Mouse (Mus musculus): ENCODE results near the gene Osm. TPM values are rescaled to one million over a fixed set of nuclear protein-coding genes. Genes with fewer than 3 reads are reported as not detected.

The Osm gene
- polyA plus RNA-seq, 1 experiment from 2014 or later: not detected

GRCm38 (mm10) chr11:4202995-4203704 is 33.1 kb upstream of the Osm start:
- no peak overlapping the region for H3K9ac ChIP-seq
- H3K36me3 ChIP-seq: peaks cover 16% of the 10 kb centered on the region
- no peak for ATAC-seq (ENCODE audit: insufficient number of reproducible peaks, insufficient read depth, low FRiP score, low TSS enrichment)
- no peaks in the 10 kb centered on the region for H3K9me3 ChIP-seq
- H3K27ac ChIP-seq: no peak overlapping the region
- H3K4me2 ChIP-seq (replicated peaks): no peak overlapping the region
- H3K4me1 ChIP-seq: peaks cover 9% of the 10 kb centered on the region
- 81% methylated on average over 12 of the region's 12 CpGs for WGBS
- H3K4me3 ChIP-seq: no peak overlapping the region
- no peaks in the 10 kb centered on the region for H3K27me3 ChIP-seq

DNA sequence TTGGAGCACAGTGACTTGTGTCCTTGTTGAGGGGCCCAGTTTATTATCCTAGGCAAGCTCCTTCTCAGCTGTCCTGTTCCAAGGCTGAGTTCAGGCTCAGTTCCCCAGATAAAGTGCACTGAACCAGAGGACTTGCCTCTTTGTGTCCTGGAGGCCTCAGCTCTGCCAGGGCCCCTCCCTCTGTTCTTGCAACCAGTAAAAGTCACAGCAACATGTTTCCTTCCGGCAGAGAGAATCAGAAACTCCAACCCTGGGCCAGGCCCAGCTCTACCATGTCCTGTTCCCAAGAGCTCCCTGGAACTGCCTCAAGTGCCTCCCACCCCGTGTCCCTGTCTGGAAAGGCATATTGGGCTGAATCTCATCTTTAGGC is 32.5 kb upstream of the Osm start:
- peaks cover 9% of the 10 kb centered on the region for H3K4me1 ChIP-seq
- H3K4me2 ChIP-seq (replicated peaks): no peak overlapping the region
- ATAC-seq (ENCODE audit: insufficient number of reproducible peaks, insufficient read depth, low FRiP score, low TSS enrichment): no peak
- no peak overlapping the region for H3K4me3 ChIP-seq
- H3K27ac ChIP-seq: no peak overlapping the region
- H3K36me3 ChIP-seq: peaks cover 22% of the 10 kb centered on the region
- H3K9ac ChIP-seq: no peak overlapping the region
- H3K9me3 ChIP-seq: no peaks in the 10 kb centered on the region
- WGBS: 66% methylated on average over 2 of the region's 2 CpGs
- no peaks in the 10 kb centered on the region for H3K27me3 ChIP-seq

DNA sequence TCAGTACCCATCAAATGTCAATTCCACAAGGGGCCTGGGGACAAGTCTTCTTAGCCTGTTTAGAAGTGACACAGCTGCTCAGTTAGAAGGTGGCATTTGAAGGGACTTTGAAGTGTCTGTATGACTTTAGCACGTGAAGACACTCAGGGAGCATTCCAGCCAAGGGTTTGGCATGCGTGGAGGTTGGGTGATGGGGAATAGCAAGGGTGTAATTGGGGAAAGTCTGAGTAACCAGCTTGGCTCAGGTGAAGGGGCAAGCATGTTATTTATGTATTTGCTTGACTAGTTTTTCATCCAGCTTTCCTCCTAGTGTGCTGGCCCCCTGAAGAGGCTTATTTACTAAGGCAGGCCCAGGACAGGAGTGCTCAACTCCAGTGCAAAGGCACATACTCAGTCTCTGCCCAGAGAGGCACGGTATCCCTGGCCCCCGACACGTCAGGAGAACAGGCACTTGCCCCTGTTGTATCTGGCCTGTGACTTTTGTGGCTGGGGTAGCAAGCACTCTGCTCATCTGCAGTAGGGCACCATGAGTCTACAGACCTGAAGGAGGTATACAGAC is 31.0 kb upstream of the Osm start:
- no peak overlapping the region for H3K9ac ChIP-seq
- WGBS: 87% methylated on average over 5 of the region's 5 CpGs
- no peaks in the 10 kb centered on the region for H3K9me3 ChIP-seq
- H3K4me3 ChIP-seq: no peak overlapping the region
- no peaks in the 10 kb centered on the region for H3K27me3 ChIP-seq
- H3K4me2 ChIP-seq (replicated peaks): no peak overlapping the region
- H3K4me1 ChIP-seq: 0 out of 2 replicates have a peak, but pooled peaks cover 4% of the 10 kb centered on the region
- H3K27ac ChIP-seq: no peak overlapping the region
- peaks cover 36% of the 10 kb centered on the region for H3K36me3 ChIP-seq
- ATAC-seq (ENCODE audit: insufficient number of reproducible peaks, insufficient read depth, low FRiP score, low TSS enrichment): no peak

- H3K9ac ChIP-seq: no peak overlapping the region
- H3K9me3 ChIP-seq: no peaks in the 10 kb centered on the region
- 88% methylated on average over 7 of the region's 7 CpGs for WGBS
- H3K27ac ChIP-seq: no peak overlapping the region
- H3K36me3 ChIP-seq: peaks cover 41% of the 10 kb centered on the region
- no peaks in the 10 kb centered on the region for H3K27me3 ChIP-seq
- H3K4me1 ChIP-seq: 0 out of 2 replicates have a peak, but pooled peaks cover 4% of the 10 kb centered on the region
- H3K4me3 ChIP-seq: no peak overlapping the region
- H3K4me2 ChIP-seq (replicated peaks): no peak overlapping the region
- no peak for ATAC-seq (ENCODE audit: insufficient number of reproducible peaks, insufficient read depth, low FRiP score, low TSS enrichment)
These were observed 30.3 kb upstream of the Osm start for GRCm38 (mm10) chr11:4205951-4206350.

DNA sequence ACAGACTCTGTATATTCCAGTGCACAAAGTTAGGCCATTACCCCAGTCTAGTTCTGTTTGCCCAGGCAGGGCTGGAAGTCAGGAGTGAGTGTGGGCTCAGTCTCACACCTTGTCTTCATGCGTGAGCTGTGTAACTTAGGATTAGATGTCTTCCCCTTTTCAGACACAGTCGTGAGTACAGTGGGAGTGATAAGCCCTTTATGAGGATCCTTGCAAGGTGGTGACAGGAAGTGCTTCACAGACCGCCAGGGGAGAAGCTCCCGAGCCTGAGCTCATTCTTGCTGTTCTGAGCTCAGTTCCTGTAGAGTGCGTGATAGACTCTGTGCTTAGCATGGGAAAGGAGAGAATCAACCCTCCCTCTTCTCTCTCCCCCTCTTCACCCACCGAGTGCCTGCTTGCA is 29.7 kb upstream of the Osm start:
- ATAC-seq (ENCODE audit: insufficient number of reproducible peaks, insufficient read depth, low FRiP score, low TSS enrichment): no peak
- no peak overlapping the region for H3K27ac ChIP-seq
- H3K4me1 ChIP-seq: 0 out of 2 replicates have a peak, but pooled peaks cover 4% of the 10 kb centered on the region
- H3K36me3 ChIP-seq: peaks cover 44% of the 10 kb centered on the region
- WGBS: 74% methylated on average over 6 of the region's 6 CpGs
- H3K27me3 ChIP-seq: no peaks in the 10 kb centered on the region
- H3K4me2 ChIP-seq (replicated peaks): no peak overlapping the region
- no peak overlapping the region for H3K9ac ChIP-seq
- no peak overlapping the region for H3K4me3 ChIP-seq
- no peaks in the 10 kb centered on the region for H3K9me3 ChIP-seq

DNA sequence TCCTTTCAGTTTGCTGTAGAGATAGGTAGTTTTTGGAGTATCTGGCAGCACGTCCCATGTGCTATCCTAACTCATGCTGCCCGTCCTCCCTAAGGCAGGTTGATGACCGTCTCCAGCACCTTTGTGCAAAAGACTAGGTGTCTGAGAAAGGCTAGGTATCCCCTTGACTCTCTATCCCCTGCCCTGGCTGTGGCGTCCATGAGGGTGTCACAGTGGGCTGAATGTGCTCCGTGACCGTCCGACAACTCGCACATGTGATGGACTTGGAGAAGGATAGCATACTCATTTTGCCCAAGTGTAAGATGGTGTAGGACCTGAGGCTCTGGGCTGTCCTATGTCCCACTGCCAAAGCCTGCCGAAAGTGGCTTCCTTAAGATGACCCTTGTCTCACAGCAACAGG is 28.6 kb upstream of the Osm start:
- H3K9ac ChIP-seq: no peak overlapping the region

DNA sequence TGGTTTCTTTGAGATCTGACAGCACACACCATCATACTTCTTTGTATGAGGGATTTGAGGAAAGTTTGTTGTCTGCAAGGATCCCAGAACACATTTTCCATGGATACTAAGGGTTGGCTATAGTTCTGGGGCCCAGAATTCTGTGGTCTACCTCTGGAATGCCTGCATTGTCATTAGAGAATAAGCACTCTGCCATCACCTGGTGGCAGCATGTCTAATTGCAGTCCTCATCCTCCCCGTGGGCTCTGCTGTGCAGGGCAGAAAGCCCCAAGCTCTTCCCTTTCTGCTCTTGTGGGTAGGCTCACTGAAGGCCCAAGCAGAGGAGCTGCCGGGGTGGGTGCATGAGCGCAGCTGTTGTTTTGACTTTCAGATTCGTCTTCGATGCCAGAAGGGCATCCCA is 26.7 kb upstream of the Osm start:
- H3K4me2 ChIP-seq (replicated peaks): no peak overlapping the region
- H3K4me3 ChIP-seq: no peak overlapping the region
- 78% methylated on average over 5 of the region's 5 CpGs for WGBS
- no peaks in the 10 kb centered on the region for H3K27me3 ChIP-seq
- H3K9me3 ChIP-seq: no peaks in the 10 kb centered on the region
- no peaks in the 10 kb centered on the region for H3K4me1 ChIP-seq
- peaks cover 69% of the 10 kb centered on the region for H3K36me3 ChIP-seq
- H3K9ac ChIP-seq: no peak overlapping the region
- ATAC-seq (ENCODE audit: insufficient number of reproducible peaks, insufficient read depth, low FRiP score, low TSS enrichment): no peak
- no peak overlapping the region for H3K27ac ChIP-seq

More for the DNA sequence above, 28.6 kb upstream of the Osm start:
- 89% methylated on average over 9 of the region's 9 CpGs for WGBS
- Histone ChIP-seq H3K4me1 (no peaks in the 10 kb centered on the region), H3K36me3 (peaks cover 52% of the 10 kb centered on the region), H3K4me2 (replicated peaks) (no peak overlapping the region), H3K27ac (no peak overlapping the region), H3K27me3 (no peaks in the 10 kb centered on the region), H3K9me3 (no peaks in the 10 kb centered on the region), H3K4me3 (no peak overlapping the region)
- ATAC-seq (ENCODE audit: insufficient number of reproducible peaks, insufficient read depth, low FRiP score, low TSS enrichment): no peak

GRCm38 (mm10) chr11:4210786-4211185 is 25.4 kb upstream of the Osm start:
- no peak for ATAC-seq (ENCODE audit: insufficient number of reproducible peaks, insufficient read depth, low FRiP score, low TSS enrichment)
- 85% methylated on average over 1 of the region's 1 CpGs for WGBS
- Histone ChIP-seq H3K27me3 (no peaks in the 10 kb centered on the region), H3K9me3 (no peaks in the 10 kb centered on the region), H3K4me3 (no peak overlapping the region), H3K9ac (no peak overlapping the region), H3K4me1 (no peaks in the 10 kb centered on the region), H3K4me2 (replicated peaks) (no peak overlapping the region), H3K36me3 (peaks cover 78% of the 10 kb centered on the region), H3K27ac (no peak overlapping the region)

DNA sequence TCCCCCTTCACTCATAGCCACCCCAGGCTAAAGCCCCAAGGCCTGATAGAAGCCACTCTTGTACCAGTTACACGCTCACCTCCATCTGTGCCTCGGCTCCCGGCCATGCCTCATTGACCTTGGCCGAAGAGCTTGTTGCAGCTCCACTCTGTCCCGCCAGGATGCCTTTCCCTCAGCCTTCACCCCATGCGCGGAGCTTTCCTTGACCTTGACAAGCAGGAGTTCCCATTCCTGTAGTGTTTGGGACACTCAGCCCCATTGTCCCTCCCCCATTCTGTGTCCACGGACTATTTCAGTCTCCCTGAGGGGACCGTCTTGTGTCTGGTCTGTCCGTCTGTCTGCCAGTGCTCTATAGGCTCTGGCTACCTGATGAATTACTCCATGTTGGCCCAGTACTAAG is 23.1 kb upstream of the Osm start:
- no peak for ATAC-seq (ENCODE audit: insufficient number of reproducible peaks, insufficient read depth, low FRiP score, low TSS enrichment)
- Histone ChIP-seq H3K36me3 (peaks cover 62% of the 10 kb centered on the region), H3K4me3 (no peak overlapping the region), H3K27ac (no peak overlapping the region), H3K9ac (no peak overlapping the region), H3K4me1 (no peaks in the 10 kb centered on the region), H3K9me3 (no peaks in the 10 kb centered on the region), H3K27me3 (peaks cover 6% of the 10 kb centered on the region; the same call in 1 of the 2 replicates), H3K4me2 (replicated peaks) (no peak overlapping the region)
- 93% methylated on average over 10 of the region's 10 CpGs for WGBS

DNA sequence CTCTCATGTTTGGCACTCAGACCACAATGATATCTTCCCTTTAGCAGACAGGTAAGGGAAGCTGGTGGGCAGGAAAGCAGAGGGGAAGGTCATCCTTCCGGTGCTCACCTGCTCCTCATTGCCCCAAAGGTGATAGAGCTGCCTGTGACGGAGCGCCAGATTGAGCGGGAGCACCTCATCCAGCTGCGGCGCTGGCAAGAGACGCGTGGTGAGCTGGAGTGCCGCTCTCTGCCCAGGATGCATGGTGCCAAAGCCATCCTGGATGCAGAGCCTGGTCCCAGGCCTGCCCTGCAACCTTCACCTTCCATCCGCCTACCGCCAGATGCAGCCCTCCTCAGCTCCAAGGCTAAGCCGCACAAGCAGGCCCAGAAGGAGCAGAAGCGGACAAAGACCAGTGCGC is 21.6 kb upstream of the Osm start:
- H3K4me2 ChIP-seq (replicated peaks): no peak overlapping the region
- peaks cover 3% of the 10 kb centered on the region; the same call in 1 of the 2 replicates for H3K4me1 ChIP-seq
- H3K27ac ChIP-seq: no peak overlapping the region
- WGBS: 95% methylated on average over 14 of the region's 14 CpGs
- H3K9ac ChIP-seq: no peak overlapping the region
- peaks cover 49% of the 10 kb centered on the region for H3K36me3 ChIP-seq
- no peak overlapping the region for H3K4me3 ChIP-seq
- H3K27me3 ChIP-seq: peaks cover 20% of the 10 kb centered on the region
- ATAC-seq (ENCODE audit: insufficient number of reproducible peaks, insufficient read depth, low FRiP score, low TSS enrichment): no peak
- H3K9me3 ChIP-seq: no peaks in the 10 kb centered on the region

- H3K9ac ChIP-seq: no peak overlapping the region
- WGBS: 84% methylated on average over 10 of the region's 10 CpGs
- no peaks in the 10 kb centered on the region for H3K9me3 ChIP-seq
- H3K27me3 ChIP-seq: peaks cover 23% of the 10 kb centered on the region
- H3K4me3 ChIP-seq: no peak overlapping the region
- H3K4me2 ChIP-seq (replicated peaks): no peak overlapping the region
- ATAC-seq (ENCODE audit: insufficient number of reproducible peaks, insufficient read depth, low FRiP score, low TSS enrichment): no peak
- peaks cover 3% of the 10 kb centered on the region; the same call in 1 of the 2 replicates for H3K4me1 ChIP-seq
- H3K36me3 ChIP-seq: peaks cover 44% of the 10 kb centered on the region
- no peak overlapping the region for H3K27ac ChIP-seq
These were observed 21.2 kb upstream of the Osm start for GRCm38 (mm10) chr11:4215061-4215460.

GRCm38 (mm10) chr11:4216248-4217000 is 19.8 kb upstream of the Osm start:
- H3K27me3 ChIP-seq: peaks cover 26% of the 10 kb centered on the region
- no peak overlapping the region for H3K4me2 ChIP-seq (replicated peaks)
- H3K4me1 ChIP-seq: peaks cover 3% of the 10 kb centered on the region; the same call in 1 of the 2 replicates
- peak overlapping the region; percentile 65 for H3K27ac ChIP-seq
- H3K36me3 ChIP-seq: peaks cover 35% of the 10 kb centered on the region
- no peak overlapping the region for H3K9ac ChIP-seq
- no peak for ATAC-seq (ENCODE audit: insufficient number of reproducible peaks, insufficient read depth, low FRiP score, low TSS enrichment)
- H3K4me3 ChIP-seq: no peak overlapping the region
- no peaks in the 10 kb centered on the region for H3K9me3 ChIP-seq
- 75% methylated on average over 9 of the region's 9 CpGs for WGBS
